Mouse (Mus musculus): ENCODE measurements at regions not wholly inside any gene's neighbourhood (a gene's known extent, or its start where the extent isn't known, plus 50 kb on each side); places are given as distances from the start of the nearest gene placed in this dataset.

DNA sequence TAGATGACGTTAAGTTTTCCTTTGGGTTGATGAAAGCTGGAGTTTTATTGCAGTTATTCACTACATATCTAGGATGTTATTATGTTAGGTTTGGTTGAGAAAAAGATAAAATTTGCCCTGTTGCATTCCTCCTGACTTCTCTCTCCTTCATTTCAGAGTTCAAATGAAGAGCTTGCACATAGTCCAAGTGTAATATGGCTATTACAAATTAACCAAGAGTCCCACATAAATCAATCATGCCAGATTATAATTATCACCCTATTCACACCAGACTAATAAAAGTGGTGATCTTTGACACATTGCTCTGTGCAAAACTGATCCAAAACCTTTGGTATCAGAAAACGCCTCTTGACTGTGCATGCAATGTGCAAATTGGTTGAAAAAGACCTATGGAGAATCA is 724.4 kb downstream of the Efnb2 start:
- no peak for DNase-seq
- intact Hi-C loops (cut with DNase I), result no loop called here

DNA sequence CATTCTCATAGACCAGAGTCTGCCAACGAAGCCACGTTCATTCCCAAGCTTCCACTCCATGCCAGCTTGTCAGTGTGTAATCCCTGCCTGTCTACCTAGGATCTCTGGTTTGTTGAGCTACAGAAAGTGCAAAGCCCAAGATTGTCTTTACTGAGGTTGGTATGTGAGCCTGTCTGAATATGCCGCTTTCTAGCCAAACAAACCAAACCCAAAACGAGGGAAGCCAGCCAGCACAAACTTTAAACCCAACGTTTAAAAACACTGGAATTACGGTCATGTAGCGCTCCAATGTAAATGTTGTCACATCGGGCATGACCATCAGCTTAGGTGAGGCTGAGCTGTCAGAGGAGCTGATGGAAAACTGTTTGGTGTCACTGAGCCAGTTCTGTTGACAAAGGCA is 741.6 kb downstream of the Efnb2 start:
- no peak for DNase-seq
- intact Hi-C loops (cut with DNase I), result no loop called here

DNA sequence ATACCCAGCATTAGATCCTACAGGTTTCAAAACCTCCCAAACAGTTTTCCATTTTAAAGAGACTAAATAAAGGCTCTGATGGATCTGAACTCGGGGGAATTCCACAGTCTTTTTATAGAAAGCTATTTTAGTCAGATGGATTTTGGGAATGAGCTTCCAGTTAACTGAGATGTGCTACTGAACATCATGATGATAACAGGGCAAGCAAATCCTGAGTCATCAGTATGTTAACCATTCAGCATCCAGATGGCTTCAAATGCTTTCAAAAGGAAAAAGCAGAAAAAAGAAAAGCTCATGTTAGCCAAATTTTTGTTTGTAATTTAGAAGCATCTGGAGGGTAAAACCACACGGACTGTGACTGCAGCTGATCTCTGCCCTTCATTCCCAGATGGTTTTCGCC is 766.7 kb downstream of the Efnb2 start:
- intact Hi-C loops (cut with DNase I), result no loop called here
- no peak for DNase-seq

DNA sequence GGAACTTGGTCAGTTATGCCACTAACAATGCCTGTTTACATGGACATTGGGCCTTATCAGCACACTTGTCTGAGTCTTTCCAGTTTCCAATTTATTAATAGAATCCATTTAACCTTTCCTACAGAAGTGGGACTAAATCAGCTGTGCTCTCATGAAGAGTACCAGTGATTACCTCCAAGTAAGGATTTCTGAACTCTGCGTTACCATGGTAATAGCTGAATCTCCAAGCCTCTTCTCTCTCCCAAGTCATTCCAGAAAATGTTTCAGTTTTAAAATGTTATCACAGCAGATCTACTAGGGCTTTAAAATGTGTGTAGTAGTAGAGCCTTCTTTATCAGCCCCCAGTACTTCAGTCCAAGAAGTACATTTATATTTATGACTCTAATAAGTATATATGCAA is 807.9 kb downstream of the Efnb2 start:
- DNase-seq, result no peak
- intact Hi-C loops (cut with DNase I), result no loop called here

DNA sequence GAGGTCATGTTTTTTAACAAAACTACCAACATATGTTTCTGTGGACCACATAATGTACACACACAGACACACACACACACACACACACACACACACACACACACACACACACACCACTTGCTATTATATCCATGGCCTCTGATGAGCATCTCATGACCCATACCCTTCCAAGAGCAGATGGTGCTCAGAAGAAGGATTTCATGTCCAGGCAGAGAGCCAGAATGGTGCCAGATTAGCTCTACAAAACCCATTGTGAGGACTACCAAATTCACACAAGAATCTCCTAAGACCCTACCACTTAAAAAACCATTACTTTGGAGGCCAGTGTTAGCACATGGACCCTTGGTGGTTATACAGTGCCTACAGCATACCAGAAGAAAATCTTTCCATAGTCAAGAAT is 810.5 kb downstream of the Efnb2 start:
- intact Hi-C loops (cut with DNase I), result no loop called here
- DNase-seq, result peak; percentile 16

DNA sequence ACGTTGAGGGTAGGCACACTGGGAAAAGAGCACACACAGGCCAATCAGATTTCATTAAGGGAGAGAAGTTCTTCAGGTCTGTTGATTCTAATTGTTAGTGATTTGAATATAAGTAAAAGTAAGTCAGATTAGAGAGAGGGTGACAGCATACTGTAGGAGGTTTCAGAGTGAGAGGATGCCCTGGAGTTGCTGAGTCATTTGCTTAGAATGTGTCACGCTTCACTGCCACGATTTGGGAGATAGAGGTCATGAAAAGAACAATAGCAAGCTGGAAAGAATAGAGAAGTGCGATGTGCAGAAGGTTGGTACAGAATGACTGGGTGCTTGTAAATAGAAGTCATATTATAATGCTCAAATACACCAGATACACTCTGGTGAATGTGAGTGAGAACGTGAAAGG is 829.1 kb downstream of the Efnb2 start:
- no peak for DNase-seq
- intact Hi-C loops (cut with DNase I), result no loop called here

DNA sequence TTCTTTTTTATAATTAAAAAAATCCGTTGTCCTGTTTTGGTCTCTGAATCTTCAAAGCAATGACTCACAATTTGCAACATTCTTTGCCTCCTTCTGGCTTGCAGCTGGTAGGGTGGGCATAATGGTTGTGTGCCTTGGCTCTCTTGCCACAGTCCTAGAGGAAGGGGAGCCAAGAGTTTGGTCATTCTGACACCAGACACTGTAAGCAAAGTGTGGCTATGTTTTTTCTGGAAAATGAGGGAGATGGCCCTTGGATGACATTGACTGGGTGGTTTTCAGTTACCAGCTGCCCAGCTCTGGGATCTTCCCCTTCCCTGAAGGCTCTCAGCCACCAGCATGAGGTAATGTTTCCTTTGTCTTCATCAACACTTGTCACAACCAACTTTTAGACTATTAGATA is 833.2 kb downstream of the Efnb2 start:
- intact Hi-C loops (cut with DNase I), result no loop called here
- no peak for DNase-seq

DNA sequence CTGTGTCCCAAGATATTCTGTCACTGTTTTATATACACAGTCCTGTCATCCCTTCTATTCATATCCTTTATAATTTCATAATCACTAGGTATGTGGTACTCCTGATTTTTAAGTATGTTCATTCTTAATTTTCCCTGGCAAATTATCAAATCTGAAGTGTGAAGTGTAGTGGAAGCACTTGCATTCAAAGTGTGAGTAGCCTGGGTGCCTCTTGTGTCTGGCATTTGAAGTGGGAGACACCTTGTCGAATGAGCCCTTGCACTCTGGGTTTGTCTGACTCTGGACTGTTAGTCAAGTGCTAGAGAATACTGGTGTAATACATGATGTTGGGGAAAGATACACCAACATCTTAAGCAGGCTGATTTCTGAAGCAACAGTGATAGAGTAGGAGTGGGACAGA is 852.6 kb downstream of the Efnb2 start:
- intact Hi-C loops (cut with DNase I), result no loop called here
- DNase-seq, result no peak

DNA sequence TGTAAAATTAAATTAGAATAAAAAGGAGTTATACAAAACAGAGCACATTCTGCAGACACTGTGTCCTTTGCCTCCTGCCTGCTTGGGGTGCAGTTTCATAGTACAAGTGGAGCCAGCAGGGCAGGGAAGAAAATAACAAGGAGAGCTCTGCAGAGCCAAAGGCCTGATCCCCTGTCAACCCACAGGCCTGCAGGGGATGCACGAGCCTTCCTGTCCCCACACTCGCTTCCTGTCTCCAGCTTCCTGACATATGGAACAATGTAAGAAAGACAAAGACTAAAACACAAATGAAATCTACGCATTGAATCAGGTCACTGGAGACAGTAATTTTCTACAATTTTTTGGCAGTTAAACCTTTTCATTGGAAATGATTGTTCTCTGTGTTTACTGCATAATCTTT is 861.8 kb downstream of the Efnb2 start:
- DNase-seq, result no peak
- intact Hi-C loops (cut with DNase I), result no loop called here

DNA sequence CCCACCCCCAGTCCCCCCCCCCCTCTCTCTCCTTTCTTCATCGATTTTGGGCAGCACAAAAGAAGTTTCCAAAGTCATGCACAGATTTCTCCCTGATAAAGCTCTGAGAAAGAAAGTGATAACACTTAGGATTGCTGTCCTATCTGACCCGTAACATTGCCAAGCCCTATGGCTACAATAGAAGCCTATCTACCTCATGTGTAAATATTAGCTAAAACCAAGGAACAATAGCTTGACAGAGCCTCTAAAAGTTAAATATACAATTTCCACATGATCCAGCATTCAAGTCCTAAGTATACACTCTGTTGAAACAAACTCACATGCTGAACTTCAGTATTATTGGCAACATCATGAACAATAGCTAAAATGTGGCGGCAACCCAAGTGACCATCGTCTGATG is 864.9 kb downstream of the Efnb2 start:
- no peak for DNase-seq
- intact Hi-C loops (cut with DNase I), result no loop called here

DNA sequence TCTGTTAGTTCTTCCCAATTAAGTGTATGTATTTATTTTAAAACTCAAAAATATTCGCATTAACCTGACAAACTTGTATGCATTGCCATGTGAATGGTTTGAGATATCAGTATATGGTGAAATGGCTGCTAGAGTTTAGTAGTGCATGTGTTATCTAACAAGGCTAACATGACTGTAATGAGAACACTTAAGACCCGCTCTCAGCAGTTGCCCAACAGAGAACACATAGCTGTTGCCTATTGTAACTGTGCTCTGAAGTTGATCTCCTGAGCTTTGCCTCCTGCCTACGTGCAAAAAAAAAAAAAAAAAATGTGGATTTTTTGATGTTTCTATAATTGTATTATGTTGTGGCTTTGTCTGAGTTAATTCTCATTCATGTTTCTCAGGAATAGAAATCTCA is 897.2 kb downstream of the Efnb2 start:
- intact Hi-C loops (cut with DNase I), result no loop called here
- no peak for DNase-seq

DNA sequence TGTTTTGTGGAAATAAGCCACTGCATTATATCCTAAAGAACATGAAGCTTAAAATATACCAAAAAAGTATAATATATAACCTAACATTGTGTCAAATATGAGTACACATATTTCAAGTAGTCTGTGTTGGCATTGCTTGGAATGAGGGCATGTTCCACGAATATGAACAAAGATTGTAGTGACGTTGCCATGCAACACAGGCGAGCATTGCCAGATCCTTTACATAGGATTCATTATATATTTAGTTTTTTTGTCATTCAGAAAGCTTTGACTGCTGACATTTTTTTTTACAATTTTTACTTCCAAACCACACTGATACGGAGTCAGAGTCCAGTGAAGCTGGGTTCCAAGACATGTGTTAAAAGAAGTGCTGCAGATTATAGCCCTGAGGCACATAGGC is 900.1 kb downstream of the Efnb2 start:
- no peak for DNase-seq
- intact Hi-C loops (cut with DNase I), result no loop called here

DNA sequence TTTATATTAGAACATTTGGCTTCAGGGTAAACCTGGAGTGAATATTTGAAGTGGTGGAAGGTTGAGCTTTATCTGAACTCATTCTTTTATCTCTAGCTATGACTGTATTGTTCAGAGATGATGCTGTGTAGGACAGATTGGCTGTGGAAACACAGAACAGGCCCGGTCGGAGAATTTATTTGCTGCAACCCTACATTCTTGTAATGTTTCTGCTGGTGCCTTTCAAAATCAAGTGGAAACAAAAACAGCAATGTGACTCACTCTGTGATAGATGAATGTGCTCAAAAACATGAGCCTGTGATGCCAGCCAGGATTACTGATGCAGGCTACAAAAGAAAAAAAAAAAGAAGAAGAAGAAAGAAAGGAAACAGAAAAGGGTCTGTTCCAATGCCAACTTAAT is 928.3 kb downstream of the Efnb2 start:
- intact Hi-C loops (cut with DNase I), result no loop called here
- DNase-seq, result no peak

DNA sequence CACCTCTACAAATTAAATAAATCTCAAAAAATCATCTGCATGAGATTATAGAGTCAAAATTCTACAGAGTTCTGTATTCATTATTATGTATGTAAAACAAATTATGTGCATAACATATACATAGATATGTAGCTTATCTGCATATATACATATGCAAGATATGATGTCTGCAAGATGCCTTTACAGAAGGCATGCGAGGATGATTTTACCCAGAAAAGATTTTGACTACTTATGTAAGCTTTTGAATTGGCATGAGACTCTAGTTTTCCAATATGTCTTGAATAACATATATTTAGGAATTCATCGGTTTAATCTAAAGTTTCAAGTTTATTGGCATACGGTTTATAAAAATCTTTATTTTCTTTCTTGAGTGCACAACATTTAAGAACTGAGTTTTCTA is 939.2 kb downstream of the Efnb2 start:
- DNase-seq, result no peak
- intact Hi-C loops (cut with DNase I), result no loop called here

DNA sequence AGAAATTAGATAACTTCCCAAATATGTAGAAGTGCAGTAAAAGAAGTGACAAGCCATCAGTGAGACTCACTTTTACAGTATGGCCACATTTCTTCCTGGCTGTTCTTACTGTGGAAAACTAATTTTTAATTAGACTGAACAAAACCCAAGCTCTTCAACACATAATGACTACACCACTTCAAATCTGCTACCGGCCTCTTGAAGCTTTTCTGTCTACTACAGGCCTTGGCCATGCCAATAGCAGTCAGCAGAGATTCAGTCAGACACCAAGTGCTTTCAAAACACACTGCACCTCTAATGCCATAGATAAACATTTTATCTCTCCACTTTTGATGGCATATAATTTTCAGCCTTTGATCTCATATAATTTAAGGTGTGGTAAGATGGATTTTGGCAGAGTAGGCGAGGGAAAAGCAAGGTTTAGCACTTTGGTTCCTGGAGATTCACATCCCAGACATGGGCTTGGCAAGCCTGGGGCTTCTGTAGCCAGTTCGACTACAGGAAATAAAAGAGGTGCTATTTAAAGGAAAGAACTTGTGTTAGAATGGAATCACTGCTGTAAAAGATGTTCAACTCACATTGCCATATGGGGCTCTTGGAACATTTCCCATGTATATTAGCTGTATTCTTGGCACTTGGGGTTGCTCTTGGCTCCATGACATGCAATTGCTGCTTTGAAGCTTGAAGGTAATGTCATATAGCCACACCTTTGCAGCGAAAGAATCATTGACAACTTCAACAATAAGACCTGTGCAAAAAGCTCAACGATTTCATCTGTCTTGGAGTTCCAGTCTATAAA is 941.9 kb downstream of the Efnb2 start:
- DNase-seq, result peak; percentile 13
- intact Hi-C loops (cut with DNase I), result no loop called here

DNA sequence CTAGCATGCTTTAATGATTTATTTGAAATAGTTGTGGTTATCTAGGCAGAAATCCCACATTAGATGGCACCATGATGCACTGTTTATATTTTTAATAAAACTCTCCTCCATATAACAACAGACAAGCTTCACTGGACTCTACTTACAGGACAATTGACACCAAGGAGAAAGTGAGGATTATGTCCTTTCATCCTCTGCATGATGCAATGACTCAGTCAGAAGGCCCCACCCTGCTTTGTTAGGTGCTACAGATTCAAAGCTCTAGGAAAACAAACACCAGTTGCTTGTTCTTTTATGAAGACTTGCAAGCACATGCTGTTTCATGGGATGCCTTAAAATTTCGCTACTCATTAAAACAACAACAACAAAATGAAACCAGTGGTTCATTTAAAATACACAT is 950.3 kb downstream of the Efnb2 start:
- no peak for DNase-seq
- intact Hi-C loops (cut with DNase I), result no loop called here

DNA sequence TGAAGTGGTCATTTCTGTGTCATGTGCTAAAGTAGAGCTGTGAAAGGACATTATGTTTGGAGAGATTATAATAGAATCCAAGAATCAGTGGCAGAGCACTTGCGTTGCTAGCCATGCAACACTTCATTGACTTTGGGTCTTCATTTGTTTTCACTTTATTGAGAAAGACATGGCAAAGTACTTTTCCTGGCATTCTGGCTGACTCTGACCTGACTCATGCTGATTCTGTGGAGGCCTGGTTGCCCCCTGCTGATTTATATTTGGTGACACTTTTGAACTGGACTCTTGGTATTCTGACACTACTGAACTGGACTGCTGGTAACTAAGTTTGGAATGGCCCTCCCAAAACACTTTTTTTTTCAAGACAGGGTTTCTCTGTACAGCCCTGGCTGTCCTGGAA is 951.6 kb downstream of the Efnb2 start:
- no peak for DNase-seq
- intact Hi-C loops (cut with DNase I), result no loop called here

DNA sequence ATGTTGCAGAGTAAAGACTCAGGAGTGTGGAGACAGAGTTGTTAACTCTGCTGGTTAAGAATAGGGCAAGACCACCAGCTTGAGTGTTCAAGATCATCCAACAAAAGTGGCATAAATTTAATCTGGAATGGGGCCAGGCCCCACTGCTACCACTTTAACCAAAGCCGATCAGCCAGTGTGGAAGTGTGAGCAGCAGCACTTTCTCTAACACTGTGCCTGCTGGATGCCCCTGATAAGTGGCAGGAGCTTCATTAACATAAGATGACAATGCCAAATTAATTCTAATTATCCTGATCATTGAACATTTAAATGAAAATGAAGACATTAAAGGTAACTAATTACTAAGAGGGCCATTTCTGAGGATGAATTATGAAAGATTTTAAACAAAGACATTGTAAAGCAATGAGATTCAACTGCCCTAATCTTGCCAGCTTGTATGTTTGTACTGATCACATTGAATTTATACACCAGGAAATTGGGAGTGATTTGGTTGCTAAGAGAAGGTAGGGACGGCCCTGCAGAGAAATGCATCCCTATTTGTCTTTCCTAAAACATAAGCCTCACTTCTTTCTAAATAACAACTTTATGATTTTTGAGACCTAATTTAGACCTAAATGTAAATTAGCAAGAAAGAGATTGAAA is 969.6 kb downstream of the Efnb2 start:
- intact Hi-C loops (cut with DNase I), result no loop called here

DNA sequence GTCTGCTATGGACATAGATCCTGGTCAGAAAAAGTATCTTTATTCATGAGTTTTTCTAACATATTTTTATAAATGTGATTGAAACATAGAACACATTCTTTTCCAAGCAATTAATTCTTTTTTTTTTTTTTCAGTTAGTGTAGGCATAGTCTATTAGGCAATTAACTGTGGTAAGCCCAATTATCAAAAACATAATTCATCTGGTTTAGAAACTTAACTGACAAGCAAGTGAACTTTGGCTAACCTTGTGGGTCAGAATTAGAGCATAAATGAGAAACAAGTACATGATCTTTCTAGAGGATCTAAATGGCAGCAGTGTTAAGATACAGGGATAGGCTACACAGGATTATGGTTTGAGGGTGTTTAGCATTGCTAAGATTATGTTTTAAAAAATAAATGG is 1007.2 kb downstream of the Efnb2 start:
- no peak for DNase-seq

More for the DNA sequence above, 969.6 kb downstream of the Efnb2 start:
- DNase-seq, result peak; percentile 27

More for the DNA sequence above, 1007.2 kb downstream of the Efnb2 start:
- intact Hi-C loops (cut with DNase I), result no loop called here
